In genomic region chr10:80430375-80430980, GRCm38 (mm10) we compare ENCODE assay signal across 9 mouse cellular contexts. TPM values are rescaled to one million over a fixed set of nuclear protein-coding genes. Genes with fewer than 3 reads are reported as not detected.
DNase-seq lines count a peak whose midpoint lies in the region; ATAC-seq and TF ChIP-seq lines count a peak whose summit lies in the region.
"Had no signal": no experiment of that assay in that cellular context is flagged by ENCODE, and none has a peak within 500 bp of the region (broad histone marks: within the 10 kb centered on the region; RNA-seq: fewer than 3 reads in every experiment).

No protein-coding gene starts in this region.

- no peaks in the 10 kb centered on the region for H3K9me3 ChIP-seq in forebrain, embryonic 11.5 days (ENCODE audit: control insufficient read depth, low read length)
- no peaks in the 10 kb centered on the region for H3K9me3 ChIP-seq in forebrain, embryonic 16.5 days (ENCODE audit: control insufficient read depth, low read length)
- H3K9me3 ChIP-seq in midbrain, embryonic 13.5 days: no peaks in the 10 kb centered on the region
- H3K9me3 ChIP-seq in midbrain, embryonic 11.5 days (ENCODE audit: control insufficient read depth, low read length): no peaks in the 10 kb centered on the region; the same call in 1 of the 2 replicates
- H3K9me3 ChIP-seq in forebrain, embryonic 13.5 days (replicated peaks): peaks cover under 1% of the 10 kb centered on the region; the same call in 1 of the 2 replicates
- no peaks in the 10 kb centered on the region for H3K9me3 ChIP-seq in stomach, postnatal 0 days (ENCODE audit: control insufficient read depth, low read length)

- peaks cover 36% of the 10 kb centered on the region for H3K36me3 ChIP-seq in forebrain, embryonic 11.5 days (ENCODE audit: control insufficient read depth, insufficient read depth, low read length)
- peaks cover 24% of the 10 kb centered on the region for H3K36me3 ChIP-seq in forebrain, embryonic 16.5 days (ENCODE audit: control insufficient read depth, insufficient read depth)
- peaks cover 55% of the 10 kb centered on the region for H3K36me3 ChIP-seq in midbrain, embryonic 13.5 days
- H3K36me3 ChIP-seq in midbrain, embryonic 11.5 days (ENCODE audit: control insufficient read depth, insufficient read depth, low read length): peaks cover 48% of the 10 kb centered on the region
- H3K36me3 ChIP-seq in forebrain, embryonic 13.5 days (ENCODE audit: poor library complexity, severe bottlenecking): peaks cover 56% of the 10 kb centered on the region
- H3K36me3 ChIP-seq in stomach, postnatal 0 days (ENCODE audit: control insufficient read depth, insufficient read depth, low read length): peaks cover 32% of the 10 kb centered on the region

- H3K9ac ChIP-seq in forebrain, embryonic 11.5 days (ENCODE audit: low read length): no peak overlapping the region
- no peak overlapping the region for H3K9ac ChIP-seq in forebrain, embryonic 16.5 days (replicated peaks; ENCODE audit: low read depth, low read length)
- 0 out of 2 replicates have a peak overlapping the region, but pooled peaks have one; percentile 98 for H3K9ac ChIP-seq in midbrain, embryonic 13.5 days (replicated peaks)
- H3K9ac ChIP-seq in midbrain, embryonic 11.5 days (ENCODE audit: low read length): no peak overlapping the region
- H3K9ac ChIP-seq in forebrain, embryonic 13.5 days: no peak overlapping the region
- 0 out of 2 replicates have a peak overlapping the region, but pooled peaks have one; percentile 8 for H3K9ac ChIP-seq in stomach, postnatal 0 days (ENCODE audit: low read length)

- H3K4me1 ChIP-seq in forebrain, embryonic 11.5 days (replicated peaks; ENCODE audit: control insufficient read depth, insufficient read depth, low read length): peaks cover 13% of the 10 kb centered on the region; the same call in 1 of the 2 replicates
- H3K4me1 ChIP-seq in forebrain, embryonic 16.5 days (replicated peaks; ENCODE audit: control insufficient read depth, insufficient read depth, low read length): peaks cover 26% of the 10 kb centered on the region
- peaks cover 32% of the 10 kb centered on the region for H3K4me1 ChIP-seq in midbrain, embryonic 13.5 days (replicated peaks)
- H3K4me1 ChIP-seq in midbrain, embryonic 11.5 days (ENCODE audit: control insufficient read depth, insufficient read depth, low read length): peaks cover 20% of the 10 kb centered on the region
- peaks cover 32% of the 10 kb centered on the region for H3K4me1 ChIP-seq in forebrain, embryonic 13.5 days
- peaks cover under 1% of the 10 kb centered on the region; the same call in 1 of the 2 replicates for H3K4me1 ChIP-seq in stomach, postnatal 0 days (replicated peaks; ENCODE audit: control insufficient read depth, insufficient read depth)

- H3K27ac ChIP-seq in forebrain, embryonic 11.5 days (ENCODE audit: low read depth, low read length): no peak overlapping the region
- H3K27ac ChIP-seq in forebrain, embryonic 16.5 days (ENCODE audit: low read length): no peak overlapping the region
- H3K27ac ChIP-seq in midbrain, embryonic 13.5 days: peak overlapping the region; percentile 25; the same call in 1 of the 2 replicates
- H3K27ac ChIP-seq in midbrain, embryonic 11.5 days (ENCODE audit: low read depth, low read length): no peak overlapping the region
- no peak overlapping the region for H3K27ac ChIP-seq in forebrain, embryonic 13.5 days
- no peak overlapping the region for H3K27ac ChIP-seq in stomach, postnatal 0 days (replicated peaks)
- H3K27ac ChIP-seq: kidney, postnatal 0 days had no signal

- TF ChIP-seq CTCF in stomach, postnatal 0 days (IDR thresholded peaks at IDR 0.05; ENCODE audit: low read depth): no peak

- H3K27me3 ChIP-seq in forebrain, embryonic 11.5 days (ENCODE audit: control insufficient read depth, insufficient read depth, low read length): no peaks in the 10 kb centered on the region
- H3K27me3 ChIP-seq in forebrain, embryonic 16.5 days (replicated peaks; ENCODE audit: control insufficient read depth, insufficient read depth, low read length): no peaks in the 10 kb centered on the region
- no peaks in the 10 kb centered on the region for H3K27me3 ChIP-seq in midbrain, embryonic 13.5 days
- no peaks in the 10 kb centered on the region for H3K27me3 ChIP-seq in midbrain, embryonic 11.5 days (ENCODE audit: control insufficient read depth, insufficient read depth, low read length)
- no peaks in the 10 kb centered on the region for H3K27me3 ChIP-seq in forebrain, embryonic 13.5 days
- no peaks in the 10 kb centered on the region for H3K27me3 ChIP-seq in stomach, postnatal 0 days (ENCODE audit: control insufficient read depth, insufficient read depth, low read length)

- TF ChIP-seq EP300 in stomach, postnatal 0 days (optimal IDR thresholded peaks at IDR 0.05): no peak

- 78% methylated on average over 6 of the region's 8 CpGs for WGBS in forebrain, embryonic 11.5 days
- WGBS in forebrain, embryonic 16.5 days: 83% methylated on average over 7 of the region's 8 CpGs
- 79% methylated on average over 7 of the region's 8 CpGs for WGBS in midbrain, embryonic 13.5 days
- WGBS in midbrain, embryonic 11.5 days: 78% methylated on average over 7 of the region's 8 CpGs
- 74% methylated on average over 6 of the region's 8 CpGs for WGBS in forebrain, embryonic 13.5 days
- WGBS in stomach, postnatal 0 days: 66% methylated on average over 7 of the region's 8 CpGs

- no peak for DNase-seq in forebrain, embryonic 11.5 days (ENCODE audit: low spot score)
- DNase-seq in midbrain, embryonic 11.5 days (ENCODE audit: low spot score, missing footprints): no peak
- DNase-seq in stomach, postnatal 0 days (ENCODE audit: low spot score): no peak
- no peak for DNase-seq in layer of hippocampus, adult 9-10 months (ENCODE audit: low spot score)
- DNase-seq in retina, postnatal 1 day: no peak

- H3K4me2 ChIP-seq in forebrain, embryonic 11.5 days (ENCODE audit: low read depth, low read length, severe bottlenecking): peak overlapping the region; percentile 5; the same call in 1 of the 2 replicates
- no peak overlapping the region for H3K4me2 ChIP-seq in forebrain, embryonic 16.5 days (ENCODE audit: low read length)
- H3K4me2 ChIP-seq in midbrain, embryonic 13.5 days (replicated peaks): 0 out of 2 replicates have a peak overlapping the region, but pooled peaks have one; percentile 74
- no peak overlapping the region for H3K4me2 ChIP-seq in midbrain, embryonic 11.5 days
- H3K4me2 ChIP-seq in forebrain, embryonic 13.5 days: peak overlapping the region; percentile 77
- H3K4me2 ChIP-seq in stomach, postnatal 0 days (replicated peaks; ENCODE audit: low read depth): no peak overlapping the region

- no peak for ATAC-seq in forebrain, embryonic 11.5 days (replicated peaks; ENCODE audit: low FRiP score)
- no peak for ATAC-seq in forebrain, embryonic 16.5 days
- ATAC-seq in midbrain, embryonic 13.5 days: no peak
- no peak for ATAC-seq in midbrain, embryonic 11.5 days (ENCODE audit: low FRiP score)
- no peak for ATAC-seq in forebrain, embryonic 13.5 days
- ATAC-seq in stomach, postnatal 0 days (ENCODE audit: low FRiP score, low TSS enrichment): no peak

- no peak overlapping the region for H3K4me3 ChIP-seq in forebrain, embryonic 11.5 days (ENCODE audit: low read depth, low read length)
- H3K4me3 ChIP-seq in forebrain, embryonic 16.5 days (replicated peaks; ENCODE audit: low read length): no peak overlapping the region
- H3K4me3 ChIP-seq in midbrain, embryonic 13.5 days (replicated peaks): no peak overlapping the region
- H3K4me3 ChIP-seq in midbrain, embryonic 11.5 days (ENCODE audit: low read depth, low read length): no peak overlapping the region
- no peak overlapping the region for H3K4me3 ChIP-seq in forebrain, embryonic 13.5 days
- no peak overlapping the region for H3K4me3 ChIP-seq in stomach, postnatal 0 days (ENCODE audit: low read depth, low read length)

RNA-seq across cellular contexts. Expression of gene Tcf3, which starts 3.0 kb away (rescaled TPM):
- 237 and 256 TPM in 2 replicates for polyA plus RNA-seq in forebrain, embryonic 11.5 days (2014; fragmentation: Nextera tagmentation; extraction: Ambion mirVana)
- polyA plus RNA-seq in forebrain, embryonic 16.5 days (2015; fragmentation: Nextera tagmentation; extraction: Ambion mirVana): 63.7 and 74.6 TPM in 2 replicates
- polyA plus RNA-seq in midbrain, embryonic 13.5 days (2015; fragmentation: Nextera tagmentation; extraction: Ambion mirVana): 67.7 and 82.3 TPM in 2 replicates
- polyA plus RNA-seq in midbrain, embryonic 11.5 days (2014; fragmentation: Nextera tagmentation; extraction: Ambion mirVana): 135 and 154 TPM in 2 replicates
- 112 and 119 TPM in 2 replicates for polyA plus RNA-seq in forebrain, embryonic 13.5 days (2015; fragmentation: Nextera tagmentation; extraction: Ambion mirVana)
- 30.9 and 37.0 TPM in 2 replicates for polyA plus RNA-seq in stomach, postnatal 0 days (2015; fragmentation: Nextera tagmentation; extraction: Ambion mirVana)

RNA-seq across cellular contexts. Expression of gene Uqcr11, which starts 23.8 kb away (rescaled TPM):
- polyA plus RNA-seq in forebrain, embryonic 11.5 days (2014; fragmentation: Nextera tagmentation; extraction: Ambion mirVana): 430 and 504 TPM in 2 replicates
- 455 and 522 TPM in 2 replicates for polyA plus RNA-seq in forebrain, embryonic 16.5 days (2015; fragmentation: Nextera tagmentation; extraction: Ambion mirVana)
- polyA plus RNA-seq in midbrain, embryonic 13.5 days (2015; fragmentation: Nextera tagmentation; extraction: Ambion mirVana): 518 and 572 TPM in 2 replicates
- polyA plus RNA-seq in midbrain, embryonic 11.5 days (2014; fragmentation: Nextera tagmentation; extraction: Ambion mirVana): 404 and 476 TPM in 2 replicates
- polyA plus RNA-seq in forebrain, embryonic 13.5 days (2015; fragmentation: Nextera tagmentation; extraction: Ambion mirVana): 593 and 623 TPM in 2 replicates
- 859 and 899 TPM in 2 replicates for polyA plus RNA-seq in stomach, postnatal 0 days (2015; fragmentation: Nextera tagmentation; extraction: Ambion mirVana)

RNA-seq across cellular contexts. Expression of gene Mbd3, which starts 31.1 kb away (rescaled TPM):
- 276 and 322 TPM in 2 replicates for polyA plus RNA-seq in forebrain, embryonic 11.5 days (2014; fragmentation: Nextera tagmentation; extraction: Ambion mirVana)
- polyA plus RNA-seq in forebrain, embryonic 16.5 days (2015; fragmentation: Nextera tagmentation; extraction: Ambion mirVana): 247 and 256 TPM in 2 replicates
- 243 and 257 TPM in 2 replicates for polyA plus RNA-seq in midbrain, embryonic 13.5 days (2015; fragmentation: Nextera tagmentation; extraction: Ambion mirVana)
- polyA plus RNA-seq in midbrain, embryonic 11.5 days (2014; fragmentation: Nextera tagmentation; extraction: Ambion mirVana): 222 and 252 TPM in 2 replicates
- 304 and 319 TPM in 2 replicates for polyA plus RNA-seq in forebrain, embryonic 13.5 days (2015; fragmentation: Nextera tagmentation; extraction: Ambion mirVana)
- polyA plus RNA-seq in stomach, postnatal 0 days (2015; fragmentation: Nextera tagmentation; extraction: Ambion mirVana): 81.1 and 82.9 TPM in 2 replicates

RNA-seq across cellular contexts. Expression of gene Mex3d, which starts 43.0 kb away (rescaled TPM):
- polyA plus RNA-seq in forebrain, embryonic 11.5 days (2014; fragmentation: Nextera tagmentation; extraction: Ambion mirVana): 13.3 and 15.9 TPM in 2 replicates
- polyA plus RNA-seq in forebrain, embryonic 16.5 days (2015; fragmentation: Nextera tagmentation; extraction: Ambion mirVana): 16.3 TPM in 2 replicates
- 15.9 and 18.6 TPM in 2 replicates for polyA plus RNA-seq in midbrain, embryonic 13.5 days (2015; fragmentation: Nextera tagmentation; extraction: Ambion mirVana)
- polyA plus RNA-seq in midbrain, embryonic 11.5 days (2014; fragmentation: Nextera tagmentation; extraction: Ambion mirVana): 11.8 and 12.4 TPM in 2 replicates
- 15.5 and 16.6 TPM in 2 replicates for polyA plus RNA-seq in forebrain, embryonic 13.5 days (2015; fragmentation: Nextera tagmentation; extraction: Ambion mirVana)
- polyA plus RNA-seq in stomach, postnatal 0 days (2015; fragmentation: Nextera tagmentation; extraction: Ambion mirVana): 4.1 and 4.5 TPM in 2 replicates

Comparison
In these comparisons a context has a peak if more than half of its experiments do, and no peak if none do; other contexts are left out.
1. H3K4me2 ChIP-seq: peak in forebrain, embryonic 11.5 days (single experiment), midbrain, embryonic 13.5 days (single experiment) and forebrain, embryonic 13.5 days (single experiment); none in forebrain, embryonic 16.5 days (single experiment), midbrain, embryonic 11.5 days (single experiment) and stomach, postnatal 0 days (single experiment).
2. H3K9ac ChIP-seq: peak in midbrain, embryonic 13.5 days (single experiment) and stomach, postnatal 0 days (single experiment); none in forebrain, embryonic 11.5 days (single experiment), forebrain, embryonic 16.5 days (single experiment), midbrain, embryonic 11.5 days (single experiment) and forebrain, embryonic 13.5 days (single experiment).